Mouse (Mus musculus): Measurements from ENCODE around the gene Cacna2d2.

- TF ChIP-seq EP300 (IDR thresholded peaks at IDR 0.05; ENCODE audit: low read depth in 1 of 2, low read length in 2 of 2) = no peak
- TF ChIP-seq MAX (IDR thresholded peaks at IDR 0.05; ENCODE audit: low read length) = no peak
- TF ChIP-seq POLR2A (IDR thresholded peaks at IDR 0.05; ENCODE audit: control insufficient read depth in 1 of 2, insufficient read depth in 1 of 2, low read depth in 1 of 2, low read length in 2 of 2, poor library complexity in 1 of 2) = no peak
- TF ChIP-seq CTCF (IDR thresholded peaks at IDR 0.05 in 2 of 3, conservative IDR thresholded peaks at IDR 0.05 in 1 of 3; ENCODE audit: control insufficient read depth in 1 of 3, insufficient read depth in 1 of 3, low read depth in 2 of 3, low read length in 3 of 3, poor library complexity in 1 of 3, severe bottlenecking in 1 of 3) = no peak
- TF ChIP-seq NRF1 (IDR thresholded peaks at IDR 0.05; ENCODE audit: insufficient read depth, low read depth, low read length, poor library complexity, severe bottlenecking) = no peak
- no peak for TF ChIP-seq SIN3A (IDR thresholded peaks at IDR 0.05; ENCODE audit: low read length)
- TF ChIP-seq TCF12 (IDR thresholded peaks at IDR 0.05; ENCODE audit: low read depth, low read length) = no peak
- TF ChIP-seq NELFE (IDR thresholded peaks at IDR 0.05; ENCODE audit: low read depth, low read length) = no peak
- TF ChIP-seq E2F4 (IDR thresholded peaks at IDR 0.05; ENCODE audit: borderline replicate concordance, low read depth, low read length) = no peak
- no peak for TF ChIP-seq GATA1 (IDR thresholded peaks at IDR 0.05; ENCODE audit: low read depth, low read length)
- no peak for TF ChIP-seq CHD2 (IDR thresholded peaks at IDR 0.05; ENCODE audit: low read length)
- no peak for TF ChIP-seq MAZ (IDR thresholded peaks at IDR 0.05; ENCODE audit: low read depth, low read length)
- TF ChIP-seq JUND (IDR thresholded peaks at IDR 0.05; ENCODE audit: low read depth, low read length) = no peak
- TF ChIP-seq HCFC1 (IDR thresholded peaks at IDR 0.05; ENCODE audit: low read depth, low read length) = no peak
Observed at GRCm38 (mm10) chr9:107486086-107486485, 86.7 kb downstream of the Cacna2d2 start.
